Mouse (Mus musculus) subcutaneous adipose tissue, adult 2 months (tissue): ENCODE data around the gene Myo9a. TPM values are rescaled to one million over a fixed set of nuclear protein-coding genes. Genes with fewer than 3 reads are reported as not detected.

ENCODE experiments used
- polyA plus RNA-seq: library from polyadenylated mRNA; depleted of rRNA; stranded (reverse); fragments of >200 nt; gene quantifications from 2 replicates; pipeline ENCODE4 v1.2.3, GENCODE M21; 2012; ENCODE audit warnings: low replicate concordance; rRNA removed

The Myo9a gene
- polyA plus RNA-seq: 5.1 and 7.5 TPM in 2 replicates

GRCm38 (mm10) chr9:59750267-59751065 is at the start of gene Myo9a, which contains the start of gene Senp8:
Gene Myo9a, plus strand, starts transcription at chr9:59750896.
Gene Senp8, minus strand, starts transcription at chr9:59750710.

GRCm38 (mm10) chr9:59960559-59960958 is 209.9 kb downstream of the Myo9a start, which contains the start of gene Nr2e3:
Gene Nr2e3, minus strand, starts transcription at chr9:59960659.

Other genes starting within 250 kb of the Myo9a start
- gene Hexa, start 211.4 kb upstream of the Myo9a start, polyA plus RNA-seq: 128 and 151 TPM in 2 replicates
- gene Tmem202, start 211.0 kb upstream of the Myo9a start, polyA plus RNA-seq: 0.90 and 1.0 TPM in 2 replicates
- 0.24 TPM in 1 of 2 replicates, not detected in the other for gene Celf6, start 173.0 kb upstream of the Myo9a start, polyA plus RNA-seq
- 42.0 and 45.4 TPM in 2 replicates for gene Parp6, start 133.6 kb upstream of the Myo9a start, polyA plus RNA-seq
- 808 and 1,016 TPM in 2 replicates for gene Pkm, start 94.5 kb upstream of the Myo9a start, polyA plus RNA-seq
- gene Gramd2, start 70.8 kb upstream of the Myo9a start, polyA plus RNA-seq: 1.0 and 1.5 TPM in 2 replicates
- gene Senp8, start 186 bp upstream of the Myo9a start, polyA plus RNA-seq: 5.8 and 6.8 TPM in 2 replicates
- not detected in 2 replicates for gene Nr2e3, start 209.8 kb downstream of the Myo9a start, polyA plus RNA-seq